Mouse (Mus musculus) testis, adult 2 months (tissue): ENCODE data around the gene Fignl2. TPM values are rescaled to one million over a fixed set of nuclear protein-coding genes. Genes with fewer than 3 reads are reported as not detected.

ENCODE experiments used
- H3K27ac ChIP-seq: fragments of 200-500 bp; 2 replicates; pipeline ENCODE4 v1.5.1; 2012; ENCODE audit warnings: low read depth, low read length; ENCODE audit not compliant: control insufficient read depth, insufficient read depth
- H3K27me3 ChIP-seq: fragments of 200-500 bp; 2 replicates; pipeline ENCODE4 v1.6.1; 2012; ENCODE audit warnings: mild to moderate bottlenecking, low read length, moderate library complexity; ENCODE audit not compliant: control insufficient read depth, insufficient read depth
- H3K36me3 ChIP-seq: fragments of 200-500 bp; 2 replicates; pipeline ENCODE4 v1.6.1; 2012; ENCODE audit warnings: mild to moderate bottlenecking, low read length; ENCODE audit not compliant: control insufficient read depth, insufficient read depth
- H3K4me1 ChIP-seq: fragments of 200-500 bp; 2 replicates; pipeline ENCODE4 v1.6.1; 2012; ENCODE audit warnings: low read length; ENCODE audit not compliant: control insufficient read depth, insufficient read depth
- H3K4me3 ChIP-seq: fragments of 200-500 bp; 2 replicates; pipeline ENCODE4 v1.5.1; 2012; ENCODE audit warnings: low read depth, mild to moderate bottlenecking, low read length, moderate library complexity, mixed read lengths; ENCODE audit not compliant: control insufficient read depth
- CTCF ChIP-seq: fragments of 200-500 bp; IDR thresholded peaks from 2 replicates; pipeline ENCODE4 v1.5.1; 2012; ENCODE audit warnings: low read depth, mild to moderate bottlenecking, inconsistent platforms, low read length, moderate library complexity; ENCODE audit not compliant: control insufficient read depth, insufficient read depth, insufficient replicate concordance
- POLR2A ChIP-seq: fragments of 200-500 bp; IDR thresholded peaks from 2 replicates; pipeline ENCODE4 v1.6.1; 2012; ENCODE audit warnings: low read depth, mild to moderate bottlenecking, inconsistent platforms, low read length, moderate library complexity; ENCODE audit not compliant: control insufficient read depth
- polyA plus RNA-seq: library from polyadenylated mRNA; depleted of rRNA; stranded (reverse); fragments of >200 nt; gene quantifications from 2 replicates; pipeline ENCODE4 v1.2.3, GENCODE M21; 2012

The Fignl2 gene
- polyA plus RNA-seq, 1 experiment, result 0.44 TPM

DNA sequence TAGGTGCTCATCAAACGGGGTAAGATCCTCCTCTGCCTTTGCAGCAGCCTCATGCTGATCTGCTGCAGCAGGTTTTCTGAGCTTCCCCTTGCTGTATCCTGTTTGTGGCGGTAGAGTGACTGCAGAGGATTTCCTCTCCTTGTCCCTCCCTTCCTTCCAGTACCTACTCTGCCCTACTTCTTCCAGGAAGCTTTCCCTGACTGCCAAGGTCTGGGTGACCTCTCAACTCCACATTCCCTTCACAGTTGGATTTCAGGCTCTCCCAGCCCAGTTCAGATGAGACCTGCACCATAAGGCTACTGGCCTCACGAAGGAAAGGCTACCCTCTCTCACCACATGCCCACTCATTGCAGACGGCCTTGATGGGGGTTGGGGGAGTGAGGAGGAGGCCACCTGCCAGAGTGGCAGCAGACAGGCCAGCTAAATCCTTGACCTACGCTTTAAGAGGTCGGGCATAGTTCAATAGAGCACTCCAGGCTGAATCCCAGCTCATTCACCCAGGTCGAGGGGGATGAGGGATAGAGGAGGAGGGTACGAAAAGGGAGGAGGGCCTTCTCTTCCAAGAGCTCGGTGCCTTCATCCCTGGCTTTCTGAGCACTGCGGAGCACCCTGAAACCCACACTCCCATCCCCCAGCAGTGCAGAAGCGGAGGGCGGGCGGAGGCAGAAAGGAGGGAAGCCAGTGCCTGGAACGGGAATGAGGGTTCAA lies 13.9 kb upstream of the Fignl2 start:
- no peaks in the 10 kb centered on the region for H3K36me3 ChIP-seq
- no peak overlapping the region for H3K27ac ChIP-seq
- H3K27me3 ChIP-seq, result no peaks in the 10 kb centered on the region
- no peak for TF ChIP-seq POLR2A
- TF ChIP-seq CTCF, result no peak
- no peak overlapping the region for H3K4me3 ChIP-seq
- H3K4me1 ChIP-seq, result peaks cover 15% of the 10 kb centered on the region

DNA sequence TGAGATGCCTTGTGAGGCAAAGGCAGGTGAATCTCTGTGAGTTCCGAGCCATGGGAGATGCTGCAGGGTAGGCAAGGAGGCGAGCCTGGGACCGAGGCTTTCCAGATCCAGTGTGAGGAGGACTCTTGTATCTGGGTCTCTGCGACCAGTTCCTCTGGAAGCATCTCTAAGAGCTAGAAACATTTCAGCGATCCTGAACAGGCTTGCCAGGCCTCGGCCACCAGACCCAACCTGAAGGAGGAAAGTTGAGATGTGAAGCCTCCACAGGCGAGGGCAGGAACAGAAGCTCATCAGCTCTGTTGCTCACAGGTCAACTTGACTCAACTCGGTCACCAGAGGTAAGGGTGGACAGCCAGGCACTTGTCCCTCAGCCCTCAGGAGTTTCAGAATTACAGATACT lies 13.2 kb upstream of the Fignl2 start:
- Histone ChIP-seq H3K27ac (no peak overlapping the region), H3K27me3 (no peaks in the 10 kb centered on the region), H3K4me1 (peaks cover 13% of the 10 kb centered on the region), H3K36me3 (no peaks in the 10 kb centered on the region), H3K4me3 (no peak overlapping the region)
- TF ChIP-seq POLR2A (no peak), CTCF (no peak)

DNA sequence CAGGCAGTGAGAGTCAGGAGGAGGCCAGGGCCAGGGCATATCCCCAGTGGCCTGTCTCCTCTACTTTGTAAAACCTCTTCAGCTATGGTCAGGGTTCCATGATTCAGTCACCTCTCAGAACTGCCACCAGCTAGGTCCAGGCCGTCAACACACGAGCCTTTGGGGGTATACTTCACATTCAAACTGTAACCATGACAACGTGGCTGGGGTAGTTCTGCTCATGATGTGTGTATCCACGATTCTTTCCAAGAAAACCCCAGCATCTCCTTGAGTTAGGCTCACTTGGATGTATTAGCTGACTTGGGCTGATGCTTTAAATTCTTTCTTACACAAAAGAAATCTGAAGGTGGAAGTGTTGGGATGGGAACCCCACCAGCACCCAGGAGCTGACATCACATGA lies 9.9 kb upstream of the Fignl2 start:
- H3K27ac ChIP-seq, result no peak overlapping the region
- no peaks in the 10 kb centered on the region for H3K36me3 ChIP-seq
- H3K4me1 ChIP-seq, result peaks cover 10% of the 10 kb centered on the region
- no peak overlapping the region for H3K4me3 ChIP-seq
- no peaks in the 10 kb centered on the region for H3K27me3 ChIP-seq
- TF ChIP-seq POLR2A (no peak), CTCF (no peak)

DNA sequence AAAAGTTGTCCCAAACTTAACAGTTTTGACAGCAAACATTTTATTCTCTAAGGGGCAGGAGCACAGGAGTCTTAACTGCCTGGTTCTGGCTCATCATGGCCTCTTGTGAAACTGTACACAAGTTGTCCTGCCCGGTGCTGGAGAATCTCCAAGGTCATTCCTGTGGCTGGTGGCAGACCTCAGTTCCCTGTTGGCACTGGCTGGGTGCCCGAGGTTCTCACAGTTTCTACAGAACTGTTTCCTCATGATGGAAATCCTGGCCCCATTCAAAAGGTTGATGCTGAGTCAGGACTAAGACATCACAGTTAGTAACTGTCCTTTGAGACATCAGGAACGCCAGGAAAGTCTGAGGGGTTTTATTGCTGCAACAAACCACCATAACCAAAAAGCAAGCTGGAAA lies 8.6 kb upstream of the Fignl2 start:
- no peaks in the 10 kb centered on the region for H3K36me3 ChIP-seq
- H3K4me3 ChIP-seq, result no peak overlapping the region
- TF ChIP-seq POLR2A (no peak), CTCF (no peak)
- no peaks in the 10 kb centered on the region for H3K27me3 ChIP-seq
- no peaks in the 10 kb centered on the region for H3K4me1 ChIP-seq
- no peak overlapping the region for H3K27ac ChIP-seq

DNA sequence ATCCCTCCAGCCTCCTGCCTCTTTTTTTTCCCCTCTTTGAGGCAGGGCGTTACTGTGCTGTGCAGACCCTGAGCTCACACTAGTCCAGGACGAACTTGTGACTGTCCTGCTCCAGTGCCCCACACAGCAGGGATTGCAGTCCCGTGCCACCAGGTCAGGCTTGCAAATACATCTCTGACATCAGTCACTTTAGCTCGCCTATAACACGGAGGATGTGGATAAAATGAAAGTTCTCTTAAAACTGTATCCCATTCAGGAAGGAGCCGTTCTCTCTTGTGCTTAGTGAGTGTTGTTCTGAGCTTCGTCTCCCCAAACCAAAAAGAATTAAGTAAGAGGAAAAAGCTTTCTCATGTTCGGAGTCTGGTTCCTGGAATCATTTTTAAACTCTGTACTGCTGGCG lies 8.1 kb upstream of the Fignl2 start:
- no peak for TF ChIP-seq CTCF
- no peak for TF ChIP-seq POLR2A
- Histone ChIP-seq H3K36me3 (no peaks in the 10 kb centered on the region), H3K27me3 (no peaks in the 10 kb centered on the region), H3K4me3 (no peak overlapping the region), H3K4me1 (no peaks in the 10 kb centered on the region), H3K27ac (no peak overlapping the region)

DNA sequence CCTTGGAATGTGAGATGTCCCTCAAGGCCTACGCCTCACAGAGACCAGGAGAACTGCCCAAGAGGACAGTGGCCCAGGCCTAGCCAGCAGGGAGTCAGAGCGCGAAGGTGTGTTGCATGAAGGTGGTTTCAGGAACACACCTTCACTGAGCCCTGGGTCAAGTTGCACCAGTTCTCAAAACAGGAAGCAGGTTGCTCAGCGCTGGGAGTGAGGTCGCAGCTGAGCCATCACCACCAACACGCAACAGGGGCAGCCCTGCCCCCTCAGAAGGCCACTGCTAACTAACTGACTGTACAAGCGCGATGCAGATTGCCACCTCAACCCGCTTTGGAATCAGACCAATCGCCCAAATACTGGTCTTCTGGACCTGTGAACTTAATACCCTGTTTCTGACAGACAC lies 6.1 kb upstream of the Fignl2 start:
- Histone ChIP-seq H3K27ac (no peak overlapping the region), H3K4me1 (no peaks in the 10 kb centered on the region; the same call in 1 of the 2 replicates), H3K27me3 (no peaks in the 10 kb centered on the region), H3K36me3 (no peaks in the 10 kb centered on the region), H3K4me3 (no peak overlapping the region)
- TF ChIP-seq CTCF (no peak), POLR2A (no peak)

DNA sequence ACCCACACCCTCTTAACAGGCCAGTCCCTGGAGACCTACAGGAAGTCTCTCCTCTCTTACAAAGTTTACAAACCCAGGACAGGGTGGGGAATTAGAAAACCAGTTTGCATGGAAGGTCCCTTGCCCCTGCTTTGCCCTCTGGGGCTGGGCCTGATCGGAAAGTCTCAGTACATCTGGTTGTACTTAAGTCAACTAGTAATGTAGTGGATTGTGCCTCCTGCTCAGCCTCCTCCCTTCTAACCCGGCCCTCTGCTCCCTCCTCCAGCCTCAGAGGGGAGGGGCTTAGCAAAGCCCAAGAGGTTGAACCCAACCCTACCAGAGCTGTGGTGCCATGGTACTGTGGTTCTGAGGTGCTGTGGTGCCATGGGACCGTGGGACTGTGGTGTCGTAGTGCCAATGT lies 3.9 kb upstream of the Fignl2 start:
- no peaks in the 10 kb centered on the region for H3K36me3 ChIP-seq
- H3K27ac ChIP-seq, result no peak overlapping the region
- no peak overlapping the region for H3K4me3 ChIP-seq
- TF ChIP-seq POLR2A (no peak), CTCF (no peak)
- H3K4me1 ChIP-seq, result peaks cover 15% of the 10 kb centered on the region
- H3K27me3 ChIP-seq, result peaks cover 4% of the 10 kb centered on the region; the same call in 1 of the 2 replicates
